Mouse (Mus musculus): ENCODE data around the gene Anapc16. TPM values are rescaled to one million over a fixed set of nuclear protein-coding genes. Genes with fewer than 3 reads are reported as not detected.

Anapc16 gene
- total and polyA plus RNA-seq, 3 experiments: 53.7 to 61.5 TPM; not detected in 1

DNA sequence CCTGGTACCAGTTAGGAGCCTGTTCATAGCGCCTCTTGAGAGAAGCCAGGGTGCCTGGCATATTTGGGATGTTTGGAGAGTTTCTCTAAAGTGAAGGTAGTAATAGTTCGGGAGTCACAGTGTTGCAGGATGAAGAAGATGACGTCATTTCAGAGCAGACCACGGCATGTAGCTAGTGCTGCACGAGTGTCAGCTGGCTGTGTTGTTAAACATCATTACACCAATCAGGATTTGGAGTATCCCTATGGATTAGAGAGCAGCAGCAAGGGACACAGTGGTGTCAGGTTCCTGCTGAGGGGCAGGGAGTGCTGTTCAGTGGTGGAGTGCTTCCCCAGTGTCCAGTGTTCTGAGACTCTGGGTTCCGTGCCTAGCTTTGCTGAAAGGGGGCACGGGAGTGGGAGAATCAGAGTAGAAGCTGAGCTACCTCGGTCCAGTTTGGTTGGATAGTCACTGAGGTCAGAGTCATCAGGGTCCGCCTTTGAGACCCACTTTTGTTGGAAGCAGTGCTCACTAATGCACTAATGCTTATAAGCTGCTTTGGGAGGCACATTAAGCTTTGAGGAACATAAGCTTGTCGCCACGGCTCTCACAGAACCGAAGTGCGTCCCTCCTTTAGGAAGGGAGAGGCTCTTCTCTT is 23.9 kb upstream of the Anapc16 start:
- no peak overlapping the region for H3K4me3 ChIP-seq (ENCODE audit: control insufficient read depth in 1 of 2, insufficient read depth in 1 of 2, low read depth in 2 of 2, low read length in 2 of 2)
- no peaks in the 10 kb centered on the region for H3K79me2 ChIP-seq (ENCODE audit: control insufficient read depth, insufficient read depth, low read length, poor library complexity)
- no peaks in the 10 kb centered on the region for H3K9me3 ChIP-seq (replicated peaks; ENCODE audit: insufficient read depth, low read length)
- TF ChIP-seq MXI1 (IDR thresholded peaks at IDR 0.05; ENCODE audit: low read depth, low read length) (no peak), CHD2 (IDR thresholded peaks at IDR 0.05; ENCODE audit: low read length) (no peak), E2F4 (IDR thresholded peaks at IDR 0.05; ENCODE audit: borderline replicate concordance, low read depth, low read length) (no peak), CHD1 (IDR thresholded peaks at IDR 0.05; ENCODE audit: low read depth, low read length) (no peak), MAFK (IDR thresholded peaks at IDR 0.05; ENCODE audit: borderline replicate concordance, low read depth, low read length) (no peak), ZMIZ1 (IDR thresholded peaks at IDR 0.05; ENCODE audit: low read depth, low read length) (no peak), CTCF (IDR thresholded peaks at IDR 0.05 in 2 of 3, conservative IDR thresholded peaks at IDR 0.05 in 1 of 3; ENCODE audit: control insufficient read depth in 1 of 3, insufficient read depth in 1 of 3, low read depth in 2 of 3, low read length in 3 of 3, poor library complexity in 1 of 3, severe bottlenecking in 1 of 3) (no peak), RAD21 (IDR thresholded peaks at IDR 0.05; ENCODE audit: low read depth, low read length) (no peak), HCFC1 (IDR thresholded peaks at IDR 0.05; ENCODE audit: low read depth, low read length) (no peak), ZNF384 (IDR thresholded peaks at IDR 0.05; ENCODE audit: low read depth, low read length) (no peak), TAL1 (IDR thresholded peaks at IDR 0.05; ENCODE audit: low read length) (no peak), NELFE (IDR thresholded peaks at IDR 0.05; ENCODE audit: low read depth, low read length) (no peak), EP300 (IDR thresholded peaks at IDR 0.05; ENCODE audit: low read depth in 1 of 2, low read length in 2 of 2) (no peak), SMC3 (IDR thresholded peaks at IDR 0.05; ENCODE audit: low read depth, low read length) (no peak)
- H3K36me3 ChIP-seq (ENCODE audit: control insufficient read depth in 1 of 2, insufficient read depth in 2 of 2, low read length in 2 of 2): no peaks in the 10 kb centered on the region; a peak in 1 of 4 replicates
- no peaks in the 10 kb centered on the region for H3K4me1 ChIP-seq (ENCODE audit: control insufficient read depth in 1 of 2, insufficient read depth in 2 of 2, low read length in 2 of 2)
- H3K27ac ChIP-seq (ENCODE audit: control insufficient read depth, low read depth, low read length): no peak overlapping the region
- H3K9ac ChIP-seq (ENCODE audit: control insufficient read depth, low read depth, low read length, poor library complexity, severe bottlenecking): no peak overlapping the region
- H3K27me3 ChIP-seq (ENCODE audit: control insufficient read depth in 1 of 2, insufficient read depth in 2 of 2, low read length in 2 of 2): no peaks in the 10 kb centered on the region
- no peak for DNase-seq (ENCODE audit: low read depth, low spot score)

DNA sequence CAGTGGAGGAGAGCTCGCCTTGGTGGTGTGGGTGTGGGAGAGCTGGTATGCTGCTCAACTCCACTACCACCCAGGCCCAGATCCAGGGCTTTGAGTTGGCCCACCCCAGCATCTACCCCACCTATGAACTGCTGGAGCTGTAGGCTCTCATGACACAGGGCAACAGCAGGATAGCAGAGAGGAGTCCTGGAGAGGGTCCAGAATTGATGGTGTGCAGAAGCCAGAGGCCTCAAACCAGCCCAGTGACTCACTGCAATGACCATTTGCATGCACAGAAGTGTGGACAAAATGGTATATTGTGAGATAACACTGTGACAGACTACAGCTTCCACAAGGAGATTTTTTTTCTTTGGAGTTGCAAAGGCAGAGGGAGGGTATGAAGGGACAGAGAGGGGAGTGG is 20.8 kb upstream of the Anapc16 start:
- Histone ChIP-seq H3K9ac (ENCODE audit: control insufficient read depth, low read depth, low read length, poor library complexity, severe bottlenecking) (no peak overlapping the region), H3K79me2 (ENCODE audit: control insufficient read depth, insufficient read depth, low read length, poor library complexity) (no peaks in the 10 kb centered on the region), H3K36me3 (ENCODE audit: control insufficient read depth in 1 of 2, insufficient read depth in 2 of 2, low read length in 2 of 2) (peaks cover 0 to 2% of the 10 kb centered on the region in 2 experiments; a peak in 1 of 4 replicates), H3K27ac (ENCODE audit: control insufficient read depth, low read depth, low read length) (no peak overlapping the region), H3K4me3 (ENCODE audit: control insufficient read depth in 1 of 2, insufficient read depth in 1 of 2, low read depth in 2 of 2, low read length in 2 of 2) (no peak overlapping the region), H3K9me3 (replicated peaks; ENCODE audit: insufficient read depth, low read length) (no peaks in the 10 kb centered on the region), H3K4me1 (ENCODE audit: control insufficient read depth in 1 of 2, insufficient read depth in 2 of 2, low read length in 2 of 2) (no peaks in the 10 kb centered on the region), H3K27me3 (ENCODE audit: control insufficient read depth in 1 of 2, insufficient read depth in 2 of 2, low read length in 2 of 2) (no peaks in the 10 kb centered on the region)
- TF ChIP-seq UBTF (IDR thresholded peaks at IDR 0.05; ENCODE audit: borderline replicate concordance, insufficient read depth, low read depth, low read length): no peak
- no peak for TF ChIP-seq CHD2 (IDR thresholded peaks at IDR 0.05; ENCODE audit: low read length)
- no peak for TF ChIP-seq EP300 (IDR thresholded peaks at IDR 0.05; ENCODE audit: low read depth in 1 of 2, low read length in 2 of 2)
- no peak for TF ChIP-seq MXI1 (IDR thresholded peaks at IDR 0.05; ENCODE audit: low read depth, low read length)
- TF ChIP-seq ZC3H11A (IDR thresholded peaks at IDR 0.05; ENCODE audit: low read depth, low read length): no peak
- no peak for TF ChIP-seq HCFC1 (IDR thresholded peaks at IDR 0.05; ENCODE audit: low read depth, low read length)
- no peak for TF ChIP-seq SMC3 (IDR thresholded peaks at IDR 0.05; ENCODE audit: low read depth, low read length)
- TF ChIP-seq JUND (IDR thresholded peaks at IDR 0.05; ENCODE audit: low read depth, low read length): no peak
- no peak for TF ChIP-seq GABPA (IDR thresholded peaks at IDR 0.05; ENCODE audit: low read depth, low read length)
- no peak for TF ChIP-seq POLR2AphosphoS2 (IDR thresholded peaks at IDR 0.05; ENCODE audit: low read length)
- TF ChIP-seq E2F4 (IDR thresholded peaks at IDR 0.05; ENCODE audit: borderline replicate concordance, low read depth, low read length): no peak
- no peak for DNase-seq (ENCODE audit: low read depth, low spot score)

Measured in MEL (cell line).